Mouse (Mus musculus) neural tube, embryonic 10.5 days (tissue): ENCODE data around the gene Klhl42.

Experiments used
- DNase-seq: peaks from one replicate; pipeline ENCODE4 v3.0.0-alpha.2; 2017; ENCODE audit warnings: low spot score; ENCODE audit errors: extremely low spot score

Gene Klhl42

GRCm38 (mm10) chr6:147145753-147146152, 54.6 kb downstream of the Klhl42 start:
- no peak for DNase-seq

DNA sequence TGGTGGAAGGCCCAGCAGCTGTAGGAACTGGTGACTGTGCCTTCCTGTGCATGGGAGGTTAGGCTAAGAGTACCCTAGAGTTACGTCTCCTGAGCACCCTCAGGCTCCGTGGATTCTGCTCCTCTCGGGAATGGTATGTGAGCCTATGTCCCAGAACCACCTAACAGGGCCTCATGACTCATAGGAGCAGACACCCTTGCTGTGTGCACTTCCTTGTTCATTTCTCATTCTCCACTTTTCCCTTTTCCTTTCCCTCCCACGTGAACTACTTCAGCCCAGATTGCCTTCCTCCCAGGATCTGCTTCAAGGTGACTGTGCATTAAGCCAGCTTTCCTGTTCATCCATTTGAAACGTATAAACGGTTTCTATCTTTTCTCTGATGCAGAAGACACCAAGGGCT, 59.9 kb downstream of the Klhl42 start:
- no peak for DNase-seq

GRCm38 (mm10) chr6:147151839-147152238, 60.7 kb downstream of the Klhl42 start:
- no peak for DNase-seq

GRCm38 (mm10) chr6:147155085-147155484, 63.9 kb downstream of the Klhl42 start:
- DNase-seq = no peak

- no peak for DNase-seq
Observed at GRCm38 (mm10) chr6:147161818-147162584, 70.8 kb downstream of the Klhl42 start.
